Mouse (Mus musculus) heart, adult 10 weeks (tissue): ENCODE results near the gene Vmn1r118. TPM values are rescaled to one million over a fixed set of nuclear protein-coding genes. Genes with fewer than 3 reads are reported as not detected.

Source experiments
- polyA plus RNA-seq: library from polyadenylated mRNA; stranded (reverse); fragments of 350-450 nt; fragmentation: Illumina TruSeq; extraction: RNeasy Lipid Tissue Mini Kit (QIAGEN cat#74804); gene quantifications from one replicate; pipeline ENCODE4 v1.2.3, GENCODE M21; 2014; ENCODE audit warnings: low read depth, low replicate concordance

Gene Vmn1r118
- not detected for polyA plus RNA-seq

DNA sequence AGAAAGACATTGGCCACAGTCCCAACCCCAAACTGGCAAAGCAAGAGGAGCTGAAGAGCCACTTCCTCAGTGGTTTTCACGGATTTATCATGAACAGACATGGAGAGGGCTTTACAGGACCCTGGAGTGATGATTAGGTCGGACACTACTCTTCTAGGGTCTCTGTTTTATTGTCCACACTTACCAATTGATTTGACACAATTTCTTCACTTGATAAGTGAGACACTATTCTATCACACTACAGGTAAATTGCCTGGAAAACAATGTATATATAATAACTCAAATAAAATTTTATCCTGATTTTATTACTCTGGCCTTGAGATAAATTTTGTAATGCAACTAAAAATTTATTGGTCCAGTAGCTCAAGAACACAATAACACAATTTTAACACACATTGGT lies at the start of gene Vmn1r118:
Vmn1r118 (minus strand) TSS at position 101 of the 400 bp plus-strand sequence.

DNA sequence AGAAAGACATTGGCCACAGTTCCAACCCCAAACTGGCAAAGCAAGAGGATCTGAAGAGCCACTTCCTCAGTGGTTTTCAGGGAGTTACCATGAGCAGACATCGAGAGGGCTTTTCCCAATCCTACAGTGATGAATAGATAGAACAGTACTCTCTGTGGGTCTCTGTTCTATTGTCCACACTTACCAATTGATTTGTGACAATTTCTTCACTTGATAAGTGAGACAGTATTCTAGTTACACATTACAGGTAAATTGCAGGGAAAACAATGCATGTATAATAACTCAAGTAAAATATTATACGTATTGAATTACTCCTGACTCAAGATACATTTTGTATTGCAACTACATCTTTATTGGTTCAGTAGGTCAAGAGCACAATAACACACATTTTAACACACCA lies 28.1 kb downstream of the Vmn1r118 start, which contains the start of gene Vmn1r117:
Vmn1r117 (minus strand) TSS at position 101 of the 400 bp plus-strand sequence.

DNA sequence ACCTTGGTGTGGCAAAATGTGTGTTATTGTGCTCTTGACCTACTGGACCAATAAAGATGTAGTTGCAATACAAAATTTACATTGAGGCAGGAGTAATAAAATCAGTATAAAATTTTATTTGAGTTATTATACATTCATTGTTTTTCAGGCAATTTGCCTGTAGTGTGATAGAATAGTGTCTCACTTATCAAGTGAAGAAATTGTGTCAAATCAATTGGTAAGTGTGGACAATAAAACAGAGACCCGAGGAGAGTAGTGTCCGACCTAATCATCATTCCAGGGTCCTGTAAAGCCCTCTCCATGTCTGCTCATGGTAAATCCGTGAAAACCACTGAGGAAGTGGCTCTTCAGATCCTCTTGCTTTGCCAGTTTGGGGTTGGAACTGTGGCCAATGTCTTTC lies 40.2 kb downstream of the Vmn1r118 start, which contains the start of gene Vmn1r116:
Vmn1r116 (plus strand) TSS at position 301 of the 400 bp plus-strand sequence.

Other genes with a start within 250 kb of the Vmn1r118 start
- not detected for gene Vmn1r107, start 243.4 kb downstream of the Vmn1r118 start, polyA plus RNA-seq
- not detected for gene Vmn1r111, start 209.1 kb downstream of the Vmn1r118 start, polyA plus RNA-seq
- gene Gm10668, start 181.7 kb downstream of the Vmn1r118 start, polyA plus RNA-seq = not detected
- gene Vmn1r112, start 141.2 kb downstream of the Vmn1r118 start, polyA plus RNA-seq = not detected
- gene Vmn1r113, start 125.1 kb downstream of the Vmn1r118 start, polyA plus RNA-seq = not detected
- gene Vmn1r114, start 100.2 kb downstream of the Vmn1r118 start, polyA plus RNA-seq = not detected
- gene Vmn1r115, start 67.4 kb downstream of the Vmn1r118 start, polyA plus RNA-seq = not detected
- gene Vmn1r116, start 40.1 kb downstream of the Vmn1r118 start, polyA plus RNA-seq = not detected
- gene Vmn1r117, start 28.2 kb downstream of the Vmn1r118 start, polyA plus RNA-seq = not detected
- gene Vmn1r119, start 100.1 kb upstream of the Vmn1r118 start, polyA plus RNA-seq = not detected
- gene Vmn1r120, start 141.4 kb upstream of the Vmn1r118 start, polyA plus RNA-seq = not detected
- gene Vmn1r121, start 186.2 kb upstream of the Vmn1r118 start, polyA plus RNA-seq = not detected
- gene Vmn1r122, start 221.8 kb upstream of the Vmn1r118 start, polyA plus RNA-seq = not detected
- not detected for gene Vmn1r123, start 249.8 kb upstream of the Vmn1r118 start, polyA plus RNA-seq